Comparison of ENCODE assay signal across 10 mouse cellular contexts in the genomic region with DNA sequence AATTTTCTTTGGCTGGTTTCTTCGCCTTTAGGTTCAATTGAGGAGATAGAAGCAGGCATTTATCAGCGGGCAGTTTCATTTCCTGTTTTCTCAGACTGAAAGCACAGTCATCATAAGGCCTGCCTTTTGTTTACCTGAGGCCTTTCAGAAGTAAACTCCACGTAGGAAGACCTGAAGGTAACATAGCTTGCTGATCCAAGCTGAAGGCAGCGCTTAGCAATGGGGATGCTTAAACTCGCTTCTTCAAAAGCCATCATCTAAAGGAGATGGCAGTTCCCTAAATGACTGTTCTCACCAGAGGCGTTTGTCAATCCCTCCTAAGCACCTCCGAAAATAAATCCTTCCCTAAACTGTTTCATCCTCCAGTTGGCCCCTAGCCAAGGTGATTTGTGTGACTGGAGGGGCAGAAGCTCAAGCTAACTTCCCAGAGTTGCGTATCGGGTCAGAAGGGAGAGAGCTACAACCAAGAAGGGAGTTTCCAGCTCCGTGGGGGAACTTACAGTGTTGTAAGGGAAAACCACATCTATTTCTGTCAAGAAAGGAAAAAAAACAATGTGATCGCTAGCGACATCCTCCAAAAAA. TPM values are rescaled to one million over a fixed set of nuclear protein-coding genes. Genes with fewer than 3 reads are reported as not detected.
A peak's percentile ranks its signal among the peaks of the same experiment; 100 is the strongest.
DNase-seq lines count a peak whose midpoint lies in the region; ATAC-seq and TF ChIP-seq lines count a peak whose summit lies in the region.
"Had no signal": no experiment of that assay in that cellular context is flagged by ENCODE, and none has a peak within 500 bp of the region (broad histone marks: within the 10 kb centered on the region; RNA-seq: fewer than 3 reads in every experiment).

No protein-coding gene starts in this region.

- TF ChIP-seq POLR2A in bone marrow, adult 2 months (IDR thresholded peaks at IDR 0.05; ENCODE audit: borderline replicate concordance, control insufficient read depth, low read depth, low read length) = no peak

- no peak for ATAC-seq in intestine, postnatal 0 days
- ATAC-seq: forebrain, embryonic 13.5 days; midbrain, embryonic 13.5 days had no signal

- no peaks in the 10 kb centered on the region for H3K36me3 ChIP-seq in intestine, postnatal 0 days (ENCODE audit: control insufficient read depth, insufficient read depth)
- H3K36me3 ChIP-seq: midbrain, embryonic 13.5 days had no signal

- peak overlapping the region; percentile 2; the same call in 1 of the 2 replicates for H3K27ac ChIP-seq in left cerebral cortex, adult 2 months
- peak overlapping the region; percentile 49 for H3K27ac ChIP-seq in bone marrow, adult 2 months (ENCODE audit: control insufficient read depth, insufficient read depth, low read depth, low read length, poor library complexity)
- no peak overlapping the region for H3K27ac ChIP-seq in intestine, postnatal 0 days (ENCODE audit: low read depth, low read length)
- H3K27ac ChIP-seq: forebrain, embryonic 13.5 days; midbrain, embryonic 13.5 days had no signal

- 9% methylated on average over 12 of the region's 12 CpGs for WGBS in bone marrow, adult 2 months
- 74% methylated on average over 12 of the region's 12 CpGs for WGBS in intestine, postnatal 0 days

- no peak overlapping the region for H3K9ac ChIP-seq in intestine, postnatal 0 days (ENCODE audit: low read depth, low read length)
- H3K9ac ChIP-seq: forebrain, embryonic 13.5 days; midbrain, embryonic 13.5 days had no signal

- DNase-seq in left cerebral cortex, adult 2 months (ENCODE audit: extremely low spot score in 1 of 2, low spot score in 2 of 2) = no peak
- no peak for DNase-seq in left cerebral cortex, postnatal 25 days (ENCODE audit: low spot score in 2 of 2)
- peak; percentile 54 to 71 for DNase-seq in heart, postnatal 10 days
- peak; percentile 39 to 55 for DNase-seq in natural killer cell, adult 2 months (ENCODE audit: low spot score in 2 of 2)
- DNase-seq in gastrocnemius, adult 18-20 months (ENCODE audit: low spot score) = no peak
- no peak for DNase-seq in layer of hippocampus, adult 8-10 months (ENCODE audit: low spot score in 2 of 2)

- H3K27me3 ChIP-seq in intestine, postnatal 0 days (replicated peaks; ENCODE audit: control insufficient read depth, insufficient read depth, low read length) = no peaks in the 10 kb centered on the region
- H3K27me3 ChIP-seq: forebrain, embryonic 13.5 days; midbrain, embryonic 13.5 days had no signal

- TF ChIP-seq CTCF in left cerebral cortex, adult 2 months (IDR thresholded peaks at IDR 0.05) = no peak
- TF ChIP-seq CTCF in bone marrow, adult 2 months (IDR thresholded peaks at IDR 0.05; ENCODE audit: control insufficient read depth, insufficient read depth, low read length) = no peak
- TF ChIP-seq CTCF in intestine, postnatal 0 days (IDR thresholded peaks at IDR 0.05; ENCODE audit: low read depth) = no peak

- no peak overlapping the region for H3K4me3 ChIP-seq in left cerebral cortex, adult 2 months
- H3K4me3 ChIP-seq in bone marrow, adult 2 months (replicated peaks; ENCODE audit: control insufficient read depth, low read depth, low read length) = no peak overlapping the region
- no peak overlapping the region for H3K4me3 ChIP-seq in intestine, postnatal 0 days (ENCODE audit: low read depth, low read length)
- H3K4me3 ChIP-seq: forebrain, embryonic 13.5 days; midbrain, embryonic 13.5 days had no signal

- H3K9me3 ChIP-seq in intestine, postnatal 0 days (ENCODE audit: control insufficient read depth) = no peaks in the 10 kb centered on the region
- H3K9me3 ChIP-seq: forebrain, embryonic 13.5 days; midbrain, embryonic 13.5 days had no signal

- H3K4me1 ChIP-seq in bone marrow, adult 2 months (ENCODE audit: control insufficient read depth, insufficient read depth, low read length) = no peaks in the 10 kb centered on the region; the same call in 1 of the 2 replicates
- 0 out of 2 replicates have a peak, but pooled peaks cover 6% of the 10 kb centered on the region for H3K4me1 ChIP-seq in intestine, postnatal 0 days (replicated peaks; ENCODE audit: control insufficient read depth, insufficient read depth, low read length)
- H3K4me1 ChIP-seq: midbrain, embryonic 13.5 days had no signal

- H3K4me2 ChIP-seq in intestine, postnatal 0 days (replicated peaks; ENCODE audit: low read depth) = no peak overlapping the region
- H3K4me2 ChIP-seq: forebrain, embryonic 13.5 days; midbrain, embryonic 13.5 days had no signal

- intact Hi-C loops in left cerebral cortex, adult 2 months (cut with DNase I) = no loop called here
- intact Hi-C loops in left cerebral cortex, postnatal 25 days (cut with DNase I) = no loop called here
- intact Hi-C loops in heart, postnatal 10 days (cut with DNase I) = no loop called here

RNA-seq across cellular contexts. Expression of a gene that starts 13.0 kb away (rescaled TPM):
- 10 to 100 TPM; 31.0 to 32.8 TPM for total RNA-seq in left cerebral cortex, adult 2 months (2021)
- 10 to 100 TPM; 25.8 to 28.3 TPM for total RNA-seq in left cerebral cortex, postnatal 25 days (2021)
- 22.7 and 38.1 TPM in 2 replicates for polyA plus RNA-seq in bone marrow, adult 2 months (2011; ENCODE audit: insufficient read depth, insufficient read length, low replicate concordance, missing spikeins)
- total RNA-seq in heart, postnatal 10 days (2021) = 100 to 1,000 TPM; 204 to 224 TPM
- 34.9 and 35.9 TPM in 2 replicates for polyA plus RNA-seq in intestine, postnatal 0 days (2015; fragmentation: Nextera tagmentation; extraction: Ambion mirVana)
- total RNA-seq in gastrocnemius, adult 18-20 months (2021) = 100 to 1,000 TPM; 217 to 250 TPM
- 10 to 100 TPM; 27.7 to 42.7 (median 35.3) TPM for total RNA-seq in layer of hippocampus, adult 8-10 months (2022)

RNA-seq across cellular contexts. Expression of a gene that starts 27.5 kb away (rescaled TPM):
- 10 to 100 TPM; 15.6 to 16.6 TPM for total RNA-seq in left cerebral cortex, adult 2 months (2021)
- 10 to 100 TPM in 1 of 2 experiments, 1 to 10 TPM in 1; 9.4 to 14.1 TPM for total RNA-seq in left cerebral cortex, postnatal 25 days (2021)
- polyA plus RNA-seq in bone marrow, adult 2 months (2011; ENCODE audit: insufficient read depth, insufficient read length, low replicate concordance, missing spikeins) = 7.5 and 13.4 TPM in 2 replicates
- total RNA-seq in heart, postnatal 10 days (2021) = under 1 TPM; 0.32 to 0.91 TPM
- 0.54 and 0.80 TPM in 2 replicates for polyA plus RNA-seq in intestine, postnatal 0 days (2015; fragmentation: Nextera tagmentation; extraction: Ambion mirVana)
- not detected for total RNA-seq in gastrocnemius, adult 18-20 months (2021)
- total RNA-seq in layer of hippocampus, adult 8-10 months (2022) = 10 to 100 TPM; 13.5 to 17.6 (median 14.6) TPM

RNA-seq across cellular contexts. Expression of a gene that starts 42.4 kb away (rescaled TPM):
- 10 to 100 TPM; 38.2 to 42.1 TPM for total RNA-seq in left cerebral cortex, adult 2 months (2021)
- total RNA-seq in left cerebral cortex, postnatal 25 days (2021) = 10 to 100 TPM; 34.1 to 36.7 TPM
- 18.9 and 25.3 TPM in 2 replicates for polyA plus RNA-seq in bone marrow, adult 2 months (2011; ENCODE audit: insufficient read depth, insufficient read length, low replicate concordance, missing spikeins)
- total RNA-seq in heart, postnatal 10 days (2021) = 10 to 100 TPM; 36.3 to 36.7 TPM
- polyA plus RNA-seq in intestine, postnatal 0 days (2015; fragmentation: Nextera tagmentation; extraction: Ambion mirVana) = 26.4 and 27.1 TPM in 2 replicates
- 10 to 100 TPM; 25.8 to 28.9 TPM for total RNA-seq in gastrocnemius, adult 18-20 months (2021)
- total RNA-seq in layer of hippocampus, adult 8-10 months (2022) = 10 to 100 TPM; 40.0 to 50.0 (median 46.8) TPM

Comparison
In these comparisons a context has a peak if more than half of its experiments do, and no peak if none do; other contexts are left out.
1. DNase-seq: peak in heart, postnatal 10 days (2 of 2) and natural killer cell, adult 2 months (2 of 2); none in left cerebral cortex, adult 2 months (0 of 2), left cerebral cortex, postnatal 25 days (0 of 2), gastrocnemius, adult 18-20 months (single experiment) and layer of hippocampus, adult 8-10 months (0 of 2).
2. RNA of a gene that starts 13.0 kb away (total RNA-seq): 217 to 250 TPM in gastrocnemius, adult 18-20 months and 204 to 224 TPM in heart, postnatal 10 days; 27.7 to 42.7 TPM in layer of hippocampus, adult 8-10 months, 31.0 to 32.8 TPM in left cerebral cortex, adult 2 months and 25.8 to 28.3 TPM in left cerebral cortex, postnatal 25 days; every median in the first group is over 4 times any median in the second.
3. RNA of a gene that starts 27.5 kb away (total RNA-seq): 15.6 to 16.6 TPM in left cerebral cortex, adult 2 months, 13.5 to 17.6 TPM in layer of hippocampus, adult 8-10 months and 9.4 to 14.1 TPM in left cerebral cortex, postnatal 25 days; 0.32 to 0.91 TPM in heart, postnatal 10 days and not detected in gastrocnemius, adult 18-20 months; every median in the first group is over 4 times any median in the second.